Mouse (Mus musculus) hindbrain, embryonic 11.5 days (tissue): ENCODE results near the gene Cops2. TPM values are rescaled to one million over a fixed set of nuclear protein-coding genes. Genes with fewer than 3 reads are reported as not detected.

Experiments
- ATAC-seq: fragments of 200-750 bp; cut with Nextera tagmentation; 2 replicates; pipeline ENCODE4 v1.8.0; 2017; ENCODE audit warnings: mild to moderate bottlenecking, moderate TSS enrichment, moderate library complexity; ENCODE audit not compliant: low FRiP score
- DNase-seq: peaks from one replicate; pipeline ENCODE4 v3.0.0-alpha.2; 2015; ENCODE audit warnings: low spot score
- H3K27ac ChIP-seq: fragments of 300-500 bp; sonication (generic); 2 replicates; pipeline ENCODE4 v1.5.1; 2014; ENCODE audit warnings: mild to moderate bottlenecking, low read depth, low read length
- H3K27me3 ChIP-seq: fragments of 300-500 bp; sonication (generic); 2 replicates; pipeline ENCODE4 v1.6.1; 2014; ENCODE audit warnings: mild to moderate bottlenecking, low read length, moderate library complexity, mixed read lengths; ENCODE audit not compliant: control insufficient read depth, insufficient read depth
- H3K36me3 ChIP-seq: fragments of 300-500 bp; sonication (generic); 2 replicates; pipeline ENCODE4 v1.6.1; 2014; ENCODE audit warnings: mild to moderate bottlenecking, low read length, moderate library complexity, mixed read lengths; ENCODE audit not compliant: control insufficient read depth, insufficient read depth
- H3K4me1 ChIP-seq: fragments of 300-500 bp; sonication (generic); replicated peaks from 2 replicates; pipeline ENCODE4 v1.6.1; 2014; ENCODE audit warnings: low read length, mixed read lengths; ENCODE audit not compliant: control insufficient read depth, insufficient read depth
- H3K4me2 ChIP-seq: fragments of 300-500 bp; sonication (generic); replicated peaks from 2 replicates; pipeline ENCODE4 v1.6.1; 2014; ENCODE audit warnings: mild to moderate bottlenecking, low read depth, low read length
- H3K4me3 ChIP-seq: fragments of 300-500 bp; sonication (generic); 2 replicates; pipeline ENCODE4 v1.5.1; 2014; ENCODE audit warnings: low read depth, low read length
- H3K9ac ChIP-seq: fragments of 300-500 bp; sonication (generic); 2 replicates; pipeline ENCODE4 v1.6.1; 2014; ENCODE audit warnings: low read depth, low read length
- H3K9me3 ChIP-seq: fragments of 300-500 bp; sonication (generic); 2 replicates; pipeline ENCODE4 v1.6.1; 2016; ENCODE audit warnings: low read length; ENCODE audit not compliant: control insufficient read depth
- WGBS: fragments of 180-500 bp; shearing (Covaris S2); extraction: QIAGEN DNeasy Blood & Tissue Kit; methylation state at CpG from one replicate; pipeline ENCODE4 v1.1.7; 2014; 5-methylcytosine and 5-hydroxymethylcytosine counted together
- polyA plus RNA-seq: library from polyadenylated mRNA; unstranded; fragments of >200 nt; fragmentation: Nextera tagmentation; extraction: Ambion mirVana; gene quantifications from 2 replicates; pipeline ENCODE4 v1.2.1, GENCODE M21; 2014

Gene Cops2
- polyA plus RNA-seq, 1 experiment from 2014 or later, result 110 TPM

- H3K4me3 ChIP-seq, result peak overlapping the region; percentile 74
- H3K36me3 ChIP-seq, result no peaks in the 10 kb centered on the region
- H3K27me3 ChIP-seq, result no peaks in the 10 kb centered on the region
- H3K9me3 ChIP-seq, result no peaks in the 10 kb centered on the region
- H3K4me1 ChIP-seq, result no peaks in the 10 kb centered on the region
- 4% methylated on average over 44 of the region's 44 CpGs for WGBS
- ATAC-seq (peak; percentile 17; the same call in 1 of the 2 replicates), DNase-seq (no peak)
- H3K4me2 ChIP-seq, result peak overlapping the region; percentile 52
- H3K9ac ChIP-seq, result peak overlapping the region; percentile 89
- H3K27ac ChIP-seq, result peak overlapping the region; percentile 39
Measured at GRCm38 (mm10) chr2:125781978-125782718, 76.8 kb downstream of the Cops2 start.

DNA sequence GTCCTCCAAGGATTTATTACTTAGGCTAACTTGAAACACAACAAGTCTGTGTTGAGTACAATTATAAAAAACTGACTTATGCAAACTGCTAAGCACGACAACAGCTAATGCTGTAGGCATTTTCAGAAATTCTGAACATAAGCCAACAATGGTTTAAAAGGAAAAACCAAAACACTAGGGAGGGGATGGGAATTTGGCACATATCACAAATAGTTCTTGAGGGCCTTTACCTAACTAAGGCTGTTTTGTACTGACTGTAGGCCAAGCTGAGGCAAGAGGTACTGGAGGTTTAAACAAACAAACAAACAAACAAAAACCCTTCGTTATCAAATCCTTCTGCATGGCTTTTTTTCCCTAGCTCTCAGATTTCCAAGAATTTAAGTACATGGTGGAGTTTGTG is 77.9 kb downstream of the Cops2 start:
- no peaks in the 10 kb centered on the region for H3K9me3 ChIP-seq
- no peak overlapping the region for H3K27ac ChIP-seq
- ATAC-seq (no peak), DNase-seq (no peak)
- WGBS, result 85% methylated on average over 2 of the region's 2 CpGs
- H3K36me3 ChIP-seq, result no peaks in the 10 kb centered on the region
- no peak overlapping the region for H3K4me3 ChIP-seq
- no peaks in the 10 kb centered on the region for H3K27me3 ChIP-seq
- H3K4me2 ChIP-seq, result no peak overlapping the region; the same call in 1 of the 2 replicates
- no peaks in the 10 kb centered on the region for H3K4me1 ChIP-seq
- no peak overlapping the region for H3K9ac ChIP-seq

Other genes starting within 250 kb of the Cops2 start
- gene Cep152, start 234.0 kb downstream of the Cops2 start, polyA plus RNA-seq, result 7.6 and 9.9 TPM in 2 replicates
- gene Eid1, start 186.0 kb downstream of the Cops2 start, polyA plus RNA-seq, result 314 and 320 TPM in 2 replicates
- 1.8 and 2.6 TPM in 2 replicates for gene Shc4, start 135.0 kb downstream of the Cops2 start, polyA plus RNA-seq
- 29.2 and 32.4 TPM in 2 replicates for gene Secisbp2l, start 76.3 kb downstream of the Cops2 start, polyA plus RNA-seq
- 31.7 and 35.5 TPM in 2 replicates for gene Galk2, start within 50 bp of the Cops2 start, polyA plus RNA-seq
- gene Fgf7, start 175.5 kb upstream of the Cops2 start, polyA plus RNA-seq, result 0.13 and 0.66 TPM in 2 replicates